Mouse (Mus musculus) forebrain, embryonic 12.5 days (tissue): ENCODE data around the gene Gabrg2. TPM values are rescaled to one million over a fixed set of nuclear protein-coding genes. Genes with fewer than 3 reads are reported as not detected.

Experiments used
- ATAC-seq: fragments of 200-750 bp; cut with Nextera tagmentation; 2 replicates; pipeline ENCODE4 v1.8.0; 2017; ENCODE audit warnings: moderate TSS enrichment; ENCODE audit not compliant: low FRiP score
- H3K27ac ChIP-seq: fragments of 300-500 bp; sonication (generic); 2 replicates; pipeline ENCODE4 v1.5.1; 2016; ENCODE audit warnings: mild to moderate bottlenecking
- H3K27me3 ChIP-seq: fragments of 300-500 bp; sonication (generic); 2 replicates; pipeline ENCODE4 v1.6.1; 2016; ENCODE audit warnings: mild to moderate bottlenecking
- H3K36me3 ChIP-seq: fragments of 300-500 bp; sonication (generic); replicated peaks from 2 replicates; pipeline ENCODE4 v1.6.1; 2016; ENCODE audit warnings: mild to moderate bottlenecking
- H3K4me1 ChIP-seq: fragments of 300-500 bp; sonication (generic); 2 replicates; pipeline ENCODE4 v1.6.1; 2016
- H3K4me2 ChIP-seq: fragments of 300-500 bp; sonication (generic); 2 replicates; pipeline ENCODE4 v1.6.1; 2016; ENCODE audit warnings: mild to moderate bottlenecking, moderate library complexity
- H3K4me3 ChIP-seq: fragments of 300-500 bp; sonication (generic); replicated peaks from 2 replicates; pipeline ENCODE4 v1.5.1; 2016; ENCODE audit warnings: mild to moderate bottlenecking
- H3K9ac ChIP-seq: fragments of 300-500 bp; sonication (generic); 2 replicates; pipeline ENCODE4 v1.6.1; 2016; ENCODE audit warnings: mild to moderate bottlenecking
- H3K9me3 ChIP-seq: fragments of 300-500 bp; sonication (generic); 2 replicates; pipeline ENCODE4 v1.6.1; 2016
- WGBS: fragments of 180-500 bp; shearing (Covaris S2); methylation state at CpG from one replicate; pipeline ENCODE4 v1.1.7; 2016; 5-methylcytosine and 5-hydroxymethylcytosine counted together
- polyA plus RNA-seq: library from polyadenylated mRNA; unstranded; fragments of >200 nt; fragmentation: Nextera tagmentation; extraction: Ambion mirVana; gene quantifications from 2 replicates; pipeline ENCODE4 v1.2.1, GENCODE M21; 2016

The Gabrg2 gene
- polyA plus RNA-seq: 24.5 and 28.7 TPM in 2 replicates

GRCm38 (mm10) chr11:42000190-42001098 lies at the start of gene Gabrg2:
Gene Gabrg2, minus strand, starts transcription at chr11:42000857.
- H3K4me2 ChIP-seq: peak within 1 kb of the TSS; percentile 52
- peaks cover 14% of the 10 kb centered on the region for H3K4me1 ChIP-seq
- peak within 1 kb of the TSS; percentile 44 for H3K9ac ChIP-seq
- 3% methylated on average over 20 of the region's 20 CpGs for WGBS
- H3K27ac ChIP-seq: peak within 1 kb of the TSS; percentile 86
- peak; percentile 81 for ATAC-seq
- H3K27me3 ChIP-seq: no peaks in the 10 kb centered on the region
- peak within 1 kb of the TSS; percentile 39 for H3K4me3 ChIP-seq
- H3K9me3 ChIP-seq: no peaks in the 10 kb centered on the region
- H3K36me3 ChIP-seq: no peaks in the 10 kb centered on the region

- H3K4me1 ChIP-seq: no peaks in the 10 kb centered on the region
- H3K4me3 ChIP-seq: no peak overlapping the region
- H3K36me3 ChIP-seq: no peaks in the 10 kb centered on the region
- no peaks in the 10 kb centered on the region for H3K9me3 ChIP-seq
- no peak overlapping the region for H3K9ac ChIP-seq
- ATAC-seq: no peak
- H3K27ac ChIP-seq: no peak overlapping the region
- no peaks in the 10 kb centered on the region for H3K27me3 ChIP-seq
- no peak overlapping the region for H3K4me2 ChIP-seq
Measured at GRCm38 (mm10) chr11:42048201-42048600, 47.5 kb upstream of the Gabrg2 start.

- peak overlapping the region; percentile 44 for H3K9ac ChIP-seq
- WGBS: under 1% methylated on average over 7 of the region's 7 CpGs
- no peaks in the 10 kb centered on the region for H3K27me3 ChIP-seq
- ATAC-seq: peak; percentile 76
- H3K4me3 ChIP-seq: peak overlapping the region; percentile 39
- peaks cover 14% of the 10 kb centered on the region for H3K4me1 ChIP-seq
- peak overlapping the region; percentile 52 for H3K4me2 ChIP-seq
- H3K9me3 ChIP-seq: no peaks in the 10 kb centered on the region
- H3K27ac ChIP-seq: peak overlapping the region; percentile 86
- H3K36me3 ChIP-seq: no peaks in the 10 kb centered on the region
Measured at GRCm38 (mm10) chr11:41999468-41999881, 1.2 kb downstream of the Gabrg2 start.

GRCm38 (mm10) chr11:41980152-41980551 lies 20.5 kb downstream of the Gabrg2 start:
- H3K4me2 ChIP-seq: no peak overlapping the region
- no peak overlapping the region for H3K27ac ChIP-seq
- no peaks in the 10 kb centered on the region for H3K9me3 ChIP-seq
- H3K36me3 ChIP-seq: no peaks in the 10 kb centered on the region
- H3K4me3 ChIP-seq: no peak overlapping the region
- H3K9ac ChIP-seq: no peak overlapping the region
- no peaks in the 10 kb centered on the region for H3K4me1 ChIP-seq
- no peak for ATAC-seq
- WGBS: 82% methylated on average over 6 of the region's 6 CpGs
- no peaks in the 10 kb centered on the region for H3K27me3 ChIP-seq

- Histone ChIP-seq H3K4me3 (no peak overlapping the region), H3K4me1 (no peaks in the 10 kb centered on the region), H3K9ac (no peak overlapping the region), H3K4me2 (no peak overlapping the region), H3K27me3 (no peaks in the 10 kb centered on the region), H3K36me3 (no peaks in the 10 kb centered on the region), H3K9me3 (no peaks in the 10 kb centered on the region), H3K27ac (no peak overlapping the region)
- 0 out of 2 replicates have a peak, but pooled peaks have one; percentile 51 for ATAC-seq
Measured at GRCm38 (mm10) chr11:41968595-41968994, 32.1 kb downstream of the Gabrg2 start.

- 89% methylated on average over 8 of the region's 8 CpGs for WGBS
- Histone ChIP-seq H3K36me3 (no peaks in the 10 kb centered on the region), H3K27ac (no peak overlapping the region), H3K4me2 (no peak overlapping the region), H3K4me1 (no peaks in the 10 kb centered on the region), H3K4me3 (no peak overlapping the region), H3K9ac (no peak overlapping the region), H3K27me3 (no peaks in the 10 kb centered on the region), H3K9me3 (no peaks in the 10 kb centered on the region)
- ATAC-seq: no peak
Measured at GRCm38 (mm10) chr11:41962706-41963105, 38.0 kb downstream of the Gabrg2 start.

GRCm38 (mm10) chr11:41953550-41953949 lies 47.1 kb downstream of the Gabrg2 start:
- Histone ChIP-seq H3K27ac (no peak overlapping the region), H3K4me1 (no peaks in the 10 kb centered on the region), H3K9me3 (no peaks in the 10 kb centered on the region), H3K27me3 (no peaks in the 10 kb centered on the region), H3K9ac (no peak overlapping the region), H3K36me3 (no peaks in the 10 kb centered on the region), H3K4me2 (no peak overlapping the region), H3K4me3 (no peak overlapping the region)
- no peak for ATAC-seq
- WGBS: 84% methylated on average over 2 of the region's 2 CpGs

GRCm38 (mm10) chr11:41951898-41952297 lies 48.8 kb downstream of the Gabrg2 start:
- Histone ChIP-seq H3K27me3 (no peaks in the 10 kb centered on the region), H3K4me2 (no peak overlapping the region), H3K9ac (no peak overlapping the region), H3K9me3 (no peaks in the 10 kb centered on the region), H3K4me3 (no peak overlapping the region), H3K36me3 (no peaks in the 10 kb centered on the region), H3K4me1 (no peaks in the 10 kb centered on the region), H3K27ac (no peak overlapping the region)
- 53% methylated on average over 3 of the region's 3 CpGs for WGBS
- ATAC-seq: no peak

- Histone ChIP-seq H3K4me3 (no peak overlapping the region), H3K27ac (no peak overlapping the region), H3K9me3 (no peaks in the 10 kb centered on the region), H3K4me2 (no peak overlapping the region), H3K27me3 (no peaks in the 10 kb centered on the region), H3K4me1 (no peaks in the 10 kb centered on the region), H3K9ac (no peak overlapping the region), H3K36me3 (no peaks in the 10 kb centered on the region)
- WGBS: 89% methylated on average over 5 of the region's 5 CpGs
- ATAC-seq: no peak
Measured at GRCm38 (mm10) chr11:41945471-41945870, 55.2 kb downstream of the Gabrg2 start.

- ATAC-seq: no peak
- Histone ChIP-seq H3K4me1 (no peaks in the 10 kb centered on the region), H3K27me3 (no peaks in the 10 kb centered on the region), H3K9ac (no peak overlapping the region), H3K4me3 (no peak overlapping the region), H3K4me2 (no peak overlapping the region), H3K36me3 (no peaks in the 10 kb centered on the region), H3K27ac (no peak overlapping the region), H3K9me3 (no peaks in the 10 kb centered on the region)
- 74% methylated on average over 2 of the region's 2 CpGs for WGBS
Measured at GRCm38 (mm10) chr11:41937979-41938378, 62.7 kb downstream of the Gabrg2 start.

- Histone ChIP-seq H3K36me3 (no peaks in the 10 kb centered on the region), H3K27me3 (no peaks in the 10 kb centered on the region), H3K4me2 (no peak overlapping the region), H3K9ac (no peak overlapping the region), H3K4me3 (no peak overlapping the region), H3K9me3 (no peaks in the 10 kb centered on the region), H3K4me1 (no peaks in the 10 kb centered on the region; the same call in 1 of the 2 replicates), H3K27ac (no peak overlapping the region)
- ATAC-seq: no peak
Measured at GRCm38 (mm10) chr11:41918864-41919263, 81.8 kb downstream of the Gabrg2 start.

- Histone ChIP-seq H3K27me3 (no peaks in the 10 kb centered on the region), H3K9me3 (no peaks in the 10 kb centered on the region), H3K4me2 (no peak overlapping the region), H3K27ac (no peak overlapping the region), H3K4me3 (no peak overlapping the region), H3K9ac (no peak overlapping the region), H3K36me3 (no peaks in the 10 kb centered on the region), H3K4me1 (no peaks in the 10 kb centered on the region; the same call in 1 of the 2 replicates)
- 10% methylated on average over 6 of the region's 6 CpGs for WGBS
- ATAC-seq: no peak
Measured at GRCm38 (mm10) chr11:41914066-41914465, 86.6 kb downstream of the Gabrg2 start.

- Histone ChIP-seq H3K4me1 (no peaks in the 10 kb centered on the region), H3K4me3 (no peak overlapping the region), H3K9me3 (no peaks in the 10 kb centered on the region), H3K4me2 (no peak overlapping the region), H3K27me3 (no peaks in the 10 kb centered on the region), H3K9ac (no peak overlapping the region), H3K27ac (no peak overlapping the region), H3K36me3 (no peaks in the 10 kb centered on the region)
- no peak for ATAC-seq
- whole genome bisulfite sequencing: 89% methylated on average over 2 of the region's 2 CpGs
Measured at GRCm38 (mm10) chr11:41903661-41904060, 97.0 kb downstream of the Gabrg2 start.
